Mouse (Mus musculus) layer of hippocampus, postnatal 25 days (tissue): Measurements from ENCODE around the gene Man1a. TPM values are rescaled to one million over a fixed set of nuclear protein-coding genes. Genes with fewer than 3 reads are reported as not detected.
A peak's percentile ranks its signal among the peaks of the same experiment; 100 is the strongest.

Source experiments
- DNase-seq, 2 experiments: peaks; one replicate each; pipeline ENCODE4 v3.0.0; 2022; ENCODE audit warnings: mixed read lengths in 2 of 2, low spot score in 1 of 2; ENCODE audit errors: extremely low spot score in 1 of 2
- total RNA-seq, 2 experiments: library from RNA; stranded (reverse); gene quantifications; 2 replicates each; pipeline ENCODE4 v1.2.3; 2021

Man1a gene
- total RNA-seq, 2 experiments from 2014 or later: 66.4 to 76.6 TPM

DNA sequence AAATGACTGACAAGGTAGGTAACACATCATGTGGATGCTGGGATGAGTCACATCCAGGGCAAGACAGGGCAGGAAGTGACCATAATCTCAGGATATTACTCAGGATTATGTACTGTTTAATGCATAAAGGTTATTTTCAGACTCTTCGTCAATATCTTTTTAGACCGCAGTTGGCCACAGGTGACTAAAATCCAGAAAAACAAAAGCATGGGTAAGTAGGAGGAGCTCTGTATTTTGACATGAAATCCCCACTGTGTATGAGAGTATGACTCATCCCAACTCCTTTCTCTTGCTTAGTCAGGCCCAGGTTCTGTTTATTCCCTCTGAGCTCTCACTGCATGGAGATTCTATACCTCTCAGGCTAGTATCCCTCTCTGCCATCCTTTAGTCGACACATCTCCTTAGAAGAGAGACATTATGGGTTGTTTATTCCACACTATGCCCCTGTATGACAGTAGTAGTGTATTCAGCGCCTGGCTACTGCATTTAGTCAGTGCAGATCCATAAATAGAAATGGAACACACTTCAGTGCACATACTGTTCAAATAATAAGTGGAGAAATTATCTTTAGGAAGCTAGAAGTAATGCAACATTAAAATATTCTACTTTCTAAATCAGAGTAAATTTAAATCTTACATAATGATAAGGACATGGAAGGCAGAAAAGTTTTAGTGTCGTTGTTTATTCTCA, 49.5 kb downstream of the Man1a start:
- no peak for DNase-seq

DNA sequence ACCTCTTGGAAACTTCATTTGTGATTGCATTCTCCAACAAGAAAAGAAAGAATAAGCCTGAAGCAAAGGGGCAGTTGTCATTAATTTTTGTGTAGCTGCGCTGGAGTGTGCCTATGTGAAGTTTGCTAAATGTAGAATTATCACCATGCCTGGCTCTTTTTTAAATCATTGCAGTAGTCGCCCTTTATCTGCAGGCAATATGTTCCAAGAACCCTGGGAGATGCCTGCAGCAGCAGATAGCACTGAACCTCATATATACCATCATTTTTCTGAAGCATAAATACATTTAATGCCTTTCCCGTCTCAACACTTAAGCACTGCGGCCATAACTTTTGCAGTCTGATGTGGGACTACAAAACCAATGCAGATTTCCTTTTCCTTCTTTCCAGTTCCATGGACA, 50.3 kb downstream of the Man1a start:
- no peak for DNase-seq

DNA sequence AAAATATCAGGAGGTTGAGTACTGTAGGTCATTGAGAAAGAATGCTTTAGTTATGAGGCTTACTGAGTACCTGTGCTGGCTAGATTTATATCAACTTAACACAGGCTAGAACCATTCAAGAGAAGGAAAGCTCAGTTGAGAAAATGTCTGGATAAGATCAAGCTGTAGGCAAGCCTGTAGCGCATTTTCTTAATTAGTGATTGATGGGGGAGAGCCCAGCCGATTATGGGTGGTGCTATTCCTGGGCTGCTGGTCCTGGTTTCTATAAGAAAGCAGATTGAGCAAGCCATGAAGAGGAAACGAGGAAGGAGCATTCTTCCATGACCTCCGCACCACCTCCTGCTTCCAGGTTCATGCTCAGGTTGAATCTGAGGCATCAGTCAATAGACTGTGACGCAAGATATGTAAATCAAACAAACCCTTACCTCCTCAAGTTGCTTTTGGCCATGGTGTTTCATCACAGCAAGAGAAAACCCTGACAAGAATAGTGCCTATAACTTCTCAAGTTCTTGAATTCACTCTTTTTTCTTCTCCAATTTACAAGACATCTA, 58.4 kb downstream of the Man1a start:
- no peak for DNase-seq

DNA sequence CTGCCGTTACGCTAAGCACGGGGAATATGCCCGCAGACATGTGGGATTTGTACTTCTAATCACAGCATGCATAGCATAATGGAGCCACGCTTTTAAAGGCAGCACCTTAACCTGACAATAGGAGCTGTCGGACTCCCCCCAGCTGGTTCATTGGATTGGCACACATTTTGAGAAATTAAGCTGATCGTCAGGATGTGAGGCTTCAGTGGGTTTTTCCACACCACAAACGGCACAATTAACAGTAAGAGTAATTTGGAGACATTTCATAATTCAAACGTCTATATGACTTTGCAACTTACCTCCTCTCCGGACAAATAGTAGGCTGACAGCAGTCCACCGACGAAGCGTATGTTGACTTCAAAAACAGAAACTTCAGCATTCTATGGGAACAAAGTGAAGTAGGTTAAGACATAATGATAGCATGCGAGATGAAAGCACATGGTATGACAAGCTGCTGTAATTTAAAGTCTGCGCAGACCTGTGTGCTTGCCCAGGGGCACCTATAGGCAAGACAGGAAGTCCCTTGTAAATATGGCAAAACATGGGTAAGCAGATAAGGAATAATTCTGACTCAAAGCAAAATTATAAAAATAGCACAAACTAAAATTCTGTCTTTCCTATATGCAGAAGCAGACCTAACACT, 62.2 kb downstream of the Man1a start:
- DNase-seq: no peak

DNA sequence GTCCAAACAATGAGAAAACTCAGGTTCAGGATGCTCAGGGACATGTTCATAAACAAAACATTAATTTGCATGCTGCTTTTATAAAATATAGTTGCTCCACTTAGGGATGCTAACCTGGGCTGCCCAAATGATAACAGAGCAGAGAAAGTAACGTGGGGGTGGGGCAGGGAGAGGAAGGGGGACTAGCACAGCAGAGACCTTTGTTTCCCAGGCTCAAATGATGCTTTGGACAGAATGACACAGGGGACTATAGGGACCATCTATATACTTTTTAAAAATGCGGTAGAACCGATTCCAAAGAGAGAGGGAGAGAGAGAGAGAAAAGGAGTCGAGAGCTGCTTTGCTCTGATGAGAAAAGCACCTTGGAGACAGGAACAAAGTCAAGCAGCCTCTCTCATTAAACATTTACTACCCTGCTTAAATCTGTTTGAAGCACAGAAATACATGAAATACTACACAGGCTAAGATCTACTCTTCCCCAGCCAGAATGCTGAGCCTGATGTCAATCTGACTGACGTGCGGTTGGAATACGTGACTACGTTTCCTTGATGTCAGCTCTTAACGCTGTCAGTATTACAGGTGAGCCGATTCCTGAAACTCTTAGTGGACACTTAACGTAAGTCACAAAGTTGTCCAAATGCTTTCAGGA, 63.1 kb downstream of the Man1a start:
- DNase-seq: no peak

DNA sequence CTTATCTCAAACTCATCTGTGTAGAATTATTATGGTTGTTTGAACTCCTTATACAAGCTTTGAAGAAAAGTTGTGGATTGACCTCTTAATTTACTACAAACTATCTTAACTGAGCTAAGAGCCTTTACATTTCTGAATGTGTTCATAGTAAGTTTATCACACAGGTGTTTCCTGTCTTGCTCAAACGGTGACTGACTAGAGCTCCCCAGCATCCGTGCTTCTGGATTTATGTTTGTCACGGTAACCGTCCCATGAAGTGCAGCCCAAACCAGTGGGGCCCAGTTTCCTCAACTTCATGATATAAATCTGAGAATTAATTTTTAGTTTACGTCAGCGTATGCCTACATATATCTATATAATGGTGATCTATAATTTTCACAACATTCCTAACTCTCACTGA, 67.3 kb downstream of the Man1a start:
- DNase-seq: no peak

DNA sequence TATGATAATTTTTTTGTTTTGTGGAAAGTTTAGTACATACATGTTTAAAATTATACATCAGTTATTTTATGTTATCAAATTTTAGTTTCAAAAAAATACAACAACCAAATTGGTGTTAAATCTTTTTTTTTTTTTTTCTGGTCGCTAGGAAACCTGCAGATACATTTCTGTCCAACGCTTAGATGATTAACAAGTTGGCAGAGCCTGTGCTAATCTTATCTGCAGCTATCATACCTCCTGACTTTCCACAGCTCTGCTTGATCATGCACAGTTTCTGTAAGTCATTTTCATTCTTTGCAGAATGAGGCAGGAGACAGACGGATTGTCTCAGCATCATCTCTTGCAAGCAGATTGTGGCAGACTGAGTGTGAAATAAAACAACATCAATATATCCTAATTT, 69.5 kb downstream of the Man1a start:
- DNase-seq: no peak

DNA sequence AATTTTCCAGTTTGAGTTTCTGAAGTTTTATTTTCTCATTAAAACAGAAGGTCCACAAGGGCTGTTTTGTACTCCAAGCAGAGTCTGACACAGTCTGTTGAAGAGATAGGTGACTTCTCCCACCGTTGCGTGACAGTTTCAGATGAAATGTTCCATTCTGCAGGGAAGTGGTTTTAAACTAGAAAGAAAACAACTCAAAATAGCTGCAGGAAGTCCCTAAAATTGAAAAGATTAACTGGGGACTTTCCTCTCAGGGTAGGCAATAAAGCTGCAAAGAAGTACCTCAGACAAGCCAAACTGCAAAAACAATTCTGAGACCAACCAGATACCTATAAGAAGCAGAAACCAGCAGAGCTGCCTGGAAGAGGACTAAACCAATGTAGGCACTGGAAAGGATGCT, 70.6 kb downstream of the Man1a start:
- no peak for DNase-seq

DNA sequence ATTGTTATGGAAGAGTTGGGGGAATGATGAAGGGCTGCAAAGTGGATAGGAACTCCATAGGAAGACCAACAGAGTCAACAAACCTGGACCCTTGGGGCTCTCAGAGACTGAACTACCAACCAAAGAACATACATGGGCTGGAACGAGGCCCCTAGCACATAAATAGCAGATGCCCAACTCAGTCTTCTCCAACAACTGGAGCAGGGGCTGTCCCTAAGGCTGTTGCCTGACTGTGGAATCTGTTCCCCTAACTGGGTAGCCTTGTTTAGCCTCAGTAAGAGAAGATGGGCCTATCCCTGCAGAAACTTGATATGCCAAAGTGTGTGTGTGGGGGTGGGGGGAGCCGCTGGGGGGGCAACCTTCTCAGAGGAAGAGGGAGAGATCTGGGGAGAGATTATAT, 73.5 kb downstream of the Man1a start:
- DNase-seq: no peak

DNA sequence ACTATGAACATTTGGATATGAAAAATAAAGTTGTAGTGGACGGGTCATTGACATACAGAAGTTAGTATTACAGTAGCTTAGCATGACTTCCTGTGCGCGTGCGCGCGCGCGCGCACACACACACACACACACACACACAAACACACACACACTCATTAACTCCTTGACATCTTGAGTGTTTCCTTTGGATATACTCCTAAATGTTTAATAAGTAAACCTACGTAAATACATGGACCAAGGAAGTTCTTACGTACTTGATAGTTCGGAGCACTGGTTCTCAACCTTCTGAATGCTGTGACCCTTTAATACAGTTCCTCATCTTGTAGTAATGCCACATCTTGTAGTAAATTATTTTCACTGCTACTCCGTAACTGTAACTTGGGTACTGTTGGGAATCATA, 79.1 kb downstream of the Man1a start:
- no peak for DNase-seq

DNA sequence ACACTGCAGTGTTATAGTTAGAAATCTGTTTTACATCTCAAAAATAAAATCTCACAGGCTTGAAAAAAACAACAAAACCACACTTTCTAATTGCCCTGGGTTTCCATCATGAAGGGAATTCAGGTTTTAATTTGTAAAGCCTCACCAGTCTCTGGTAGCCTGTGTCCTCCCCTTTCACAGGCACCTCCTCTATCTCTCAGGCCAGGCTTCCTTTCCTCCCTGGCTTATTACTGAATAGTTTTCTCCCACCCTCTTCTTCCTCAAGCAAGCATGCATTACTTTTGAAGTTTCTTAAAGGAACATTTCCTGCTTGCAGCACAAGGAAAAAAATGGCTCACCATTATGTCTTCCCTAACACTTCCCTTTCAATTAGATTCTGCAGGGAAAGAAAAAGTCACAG, 80.2 kb downstream of the Man1a start:
- no peak for DNase-seq

DNA sequence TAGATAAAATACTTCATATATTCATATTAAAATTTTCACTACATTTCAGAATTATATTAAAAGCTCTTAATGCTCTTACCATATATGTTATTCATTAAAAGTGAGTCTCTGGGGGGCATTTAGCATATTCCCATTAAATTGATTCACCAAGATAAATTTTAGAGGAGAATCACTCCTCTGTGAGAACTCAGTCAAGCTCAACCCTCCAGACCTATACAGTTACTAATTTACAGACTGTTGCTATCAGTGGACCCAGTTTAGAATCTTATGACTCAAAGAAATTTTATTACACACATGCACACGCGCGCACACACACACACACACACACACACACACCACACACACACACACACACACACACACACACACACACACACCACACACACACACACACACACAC, 81.8 kb downstream of the Man1a start:
- no peak for DNase-seq

DNA sequence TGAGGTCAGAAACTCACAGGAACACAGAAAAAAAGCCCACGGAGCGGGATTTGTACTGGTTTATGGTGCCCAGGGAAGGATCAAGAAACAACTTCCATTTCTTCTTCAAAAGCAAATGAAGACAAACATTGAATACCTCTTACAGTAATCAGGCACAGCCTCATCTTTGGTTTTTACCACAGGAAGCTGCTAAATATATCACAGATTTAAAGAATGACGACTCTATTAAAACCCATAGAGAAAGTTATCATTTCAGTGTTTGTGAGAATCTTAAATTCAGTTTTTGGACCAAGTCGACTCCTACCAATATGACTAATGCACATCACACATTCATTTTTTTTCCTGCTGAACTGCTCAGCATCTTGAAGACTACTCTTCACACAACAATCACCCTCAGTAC, 86.0 kb downstream of the Man1a start:
- no peak for DNase-seq

DNA sequence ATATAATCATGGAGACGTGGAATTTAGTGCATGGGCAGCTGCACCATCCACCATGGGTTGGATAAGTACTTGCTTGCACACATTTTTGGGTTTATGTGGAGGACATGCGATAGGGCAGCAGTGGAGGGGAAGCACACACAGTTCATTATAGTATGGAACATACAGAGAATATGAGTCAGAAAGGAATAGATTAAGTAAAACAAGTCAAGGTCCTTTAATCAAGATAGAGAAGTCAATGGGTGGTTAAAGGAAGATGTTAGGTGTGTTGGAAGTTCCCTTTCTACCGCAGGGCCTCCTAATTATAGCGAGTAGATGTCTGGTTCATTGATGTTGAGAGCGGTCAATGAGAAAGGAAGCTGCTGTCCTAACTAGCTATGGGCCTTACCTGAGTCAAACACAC, 91.5 kb downstream of the Man1a start:
- DNase-seq: no peak

DNA sequence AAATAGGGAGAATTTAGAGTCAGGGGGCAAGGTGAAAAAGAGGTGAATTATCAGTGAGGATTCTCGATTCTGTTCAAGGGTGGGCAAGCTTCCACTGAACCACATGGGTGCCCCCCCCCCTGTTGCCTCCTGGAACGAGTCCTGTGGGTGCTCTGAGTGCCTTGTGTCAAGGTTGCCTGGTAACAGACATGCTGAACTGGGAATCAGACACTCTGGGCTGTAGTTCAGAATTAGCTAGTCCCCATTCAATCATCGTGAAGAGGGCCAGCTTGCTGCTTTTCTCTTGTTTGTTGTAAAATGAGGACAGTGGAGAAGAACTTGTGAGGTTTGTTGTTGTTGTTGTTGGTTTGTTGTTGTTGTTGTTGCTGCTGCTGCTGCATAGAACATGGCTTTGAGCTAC, 92.3 kb downstream of the Man1a start:
- DNase-seq: peak in 1 of 2 experiments; percentile 12

DNA sequence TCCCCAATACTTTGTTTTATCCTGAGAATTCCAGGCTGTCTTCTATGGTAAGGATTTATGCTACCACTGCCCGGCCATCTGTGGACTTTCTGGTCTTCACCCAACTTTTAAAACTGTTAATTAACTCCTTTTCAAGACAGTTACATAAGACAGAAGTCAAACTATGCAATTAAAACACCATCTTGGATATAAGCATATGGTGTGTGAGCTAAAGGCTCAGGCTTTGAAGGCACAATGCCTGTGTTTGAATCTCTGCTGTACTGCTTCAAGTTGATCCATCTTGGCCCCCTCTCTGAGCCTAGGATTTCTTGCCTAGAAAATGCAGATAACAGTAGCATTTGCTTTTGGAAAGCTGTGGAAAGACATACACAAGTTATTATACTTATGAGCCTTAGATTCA, 97.8 kb downstream of the Man1a start:
- DNase-seq: no peak

DNA sequence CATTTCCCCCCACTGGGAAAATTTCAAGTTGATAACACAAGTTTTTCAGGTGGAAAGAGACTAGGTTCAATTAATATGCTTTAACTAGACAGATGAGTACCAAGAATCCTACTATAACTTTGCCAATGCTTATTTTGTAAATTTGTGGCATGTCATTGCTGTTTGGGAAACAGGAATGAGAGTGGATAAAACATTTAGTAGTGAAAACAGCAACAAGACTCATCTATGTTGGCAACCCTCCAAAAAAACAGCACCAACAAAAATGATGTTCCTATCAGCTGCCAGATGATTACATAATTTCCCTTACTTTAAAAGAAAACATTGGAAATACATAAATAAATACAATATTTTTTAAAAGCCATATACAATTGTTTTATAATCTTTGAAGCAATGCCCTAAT, 102.2 kb downstream of the Man1a start:
- no peak for DNase-seq

DNA sequence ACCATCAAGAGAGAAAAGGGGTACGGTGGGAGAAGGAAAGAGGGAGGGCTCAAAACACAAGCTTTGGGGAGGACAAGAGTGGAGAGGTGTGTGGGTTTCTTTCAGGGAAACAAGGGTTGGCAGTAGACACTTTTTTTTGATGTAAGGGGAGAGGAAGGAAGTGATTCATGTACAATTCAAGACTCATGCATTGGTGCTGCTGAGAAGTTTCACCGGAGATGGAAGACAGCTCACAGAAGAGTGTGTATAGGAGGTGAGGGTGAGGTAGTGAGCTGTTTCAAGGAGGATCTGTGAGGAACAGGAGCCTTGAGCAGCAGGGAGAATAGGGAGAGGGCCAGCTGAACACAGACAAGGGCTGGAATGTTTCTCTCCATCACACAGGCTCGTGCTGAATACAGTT, 116.7 kb downstream of the Man1a start:
- DNase-seq: no peak

DNA sequence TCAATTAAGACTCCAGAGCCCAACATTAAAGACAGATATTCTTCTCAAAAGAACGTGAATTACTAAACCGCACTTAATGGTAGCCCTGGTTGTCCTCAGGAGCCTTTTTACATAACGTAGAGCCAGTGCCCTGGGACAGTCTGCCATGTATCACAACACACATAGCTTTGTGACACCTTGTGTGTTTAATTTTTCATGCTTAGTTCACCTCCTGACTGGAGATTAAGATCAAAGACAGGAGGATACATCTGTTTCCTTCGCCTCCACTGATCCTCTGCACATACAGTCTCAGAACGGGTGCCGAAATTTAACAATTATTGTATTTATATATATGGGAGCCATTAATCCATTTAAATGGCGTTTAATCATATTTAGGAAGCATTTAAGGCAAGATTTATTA, 134.8 kb downstream of the Man1a start:
- DNase-seq: no peak

DNA sequence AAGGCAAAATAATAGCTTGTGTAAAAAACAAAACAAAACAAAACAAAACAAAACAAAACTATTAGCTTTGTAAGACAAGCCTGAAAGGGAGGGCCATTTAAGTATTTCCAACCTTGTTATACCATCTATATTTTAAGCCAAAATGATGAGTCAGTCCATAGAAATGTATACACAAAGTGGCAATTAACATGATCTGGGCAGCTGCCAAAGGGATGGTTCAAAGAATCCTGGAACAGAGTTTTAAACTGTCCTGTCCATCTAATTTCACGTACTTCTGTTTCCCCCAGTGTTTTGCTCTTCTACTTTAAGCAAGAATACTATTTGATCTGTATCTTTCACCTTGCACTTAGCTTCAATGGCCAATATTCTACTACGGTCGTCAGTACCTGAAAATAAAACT, 138.2 kb downstream of the Man1a start:
- no peak for DNase-seq

DNA sequence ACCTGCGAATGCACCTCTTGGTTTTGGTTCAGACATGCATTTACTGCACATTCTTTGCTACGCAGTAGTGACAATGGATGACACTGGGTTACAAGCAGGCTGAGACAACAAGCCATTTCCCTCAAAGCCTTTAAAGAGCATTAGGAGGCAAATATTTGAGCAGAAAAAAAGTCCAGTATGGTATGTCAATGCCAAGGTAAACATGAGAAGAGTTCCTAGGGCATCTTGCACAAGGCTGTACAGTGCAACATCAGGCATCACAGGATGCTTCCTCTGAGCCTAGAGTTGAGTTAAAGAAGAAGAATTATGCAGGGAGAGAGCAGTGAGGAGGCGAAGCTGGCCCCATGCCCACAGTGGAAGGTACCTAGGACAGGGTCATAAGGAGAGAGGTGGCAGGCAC, 140.3 kb downstream of the Man1a start:
- DNase-seq: no peak
